Comparison of ENCODE assay signal across 8 mouse cellular contexts in genomic region chr17:5429090-5429771, GRCm38 (mm10). TPM values are rescaled to one million over a fixed set of nuclear protein-coding genes. Genes with fewer than 3 reads are reported as not detected.
DNase-seq lines count a peak whose midpoint lies in the region; ATAC-seq and TF ChIP-seq lines count a peak whose summit lies in the region.

No protein-coding gene starts in this region.

- H3K4me2 ChIP-seq in embryonic facial prominence, embryonic 13.5 days = no peak overlapping the region
- H3K4me2 ChIP-seq in limb, embryonic 12.5 days = no peak overlapping the region
- H3K4me2 ChIP-seq in midbrain, postnatal 0 days (ENCODE audit: low read depth, low read length, poor library complexity, severe bottlenecking) = no peak overlapping the region

- ATAC-seq in embryonic facial prominence, embryonic 13.5 days (ENCODE audit: insufficient number of reproducible peaks, insufficient read depth, low FRiP score, low TSS enrichment, low read depth) = peak; percentile 43; the same call in 1 of the 2 replicates
- peak; percentile 49 for ATAC-seq in limb, embryonic 12.5 days (ENCODE audit: insufficient number of reproducible peaks, insufficient read depth, low FRiP score, low TSS enrichment, low read depth)
- peak; percentile 74 for ATAC-seq in midbrain, postnatal 0 days (ENCODE audit: low FRiP score)

- H3K9ac ChIP-seq in embryonic facial prominence, embryonic 13.5 days = no peak overlapping the region
- H3K9ac ChIP-seq in heart, adult 2 months (ENCODE audit: low read depth, low read length) = no peak overlapping the region
- no peak overlapping the region for H3K9ac ChIP-seq in limb, embryonic 12.5 days (replicated peaks)
- H3K9ac ChIP-seq in midbrain, postnatal 0 days (replicated peaks; ENCODE audit: low read length, poor library complexity, severe bottlenecking) = no peak overlapping the region

- peak; percentile 96 for DNase-seq in 416B (ENCODE audit: low read depth)
- DNase-seq in adrenal gland, postnatal 36 days = peak; percentile 88 to 92
- DNase-seq in heart, adult 2 months = peak; percentile 86 to 87
- peak; percentile 87 to 95 for DNase-seq in kidney, adult 8-10 months
- peak; percentile 97 for DNase-seq in midbrain, postnatal 0 days (ENCODE audit: low spot score)
- peak; percentile 84 to 91 for DNase-seq in spleen, postnatal 36 days (ENCODE audit: low spot score in 2 of 2)

- peak; percentile 79; the same call in 1 of the 2 replicates for TF ChIP-seq EP300 in heart, adult 2 months (IDR thresholded peaks at IDR 0.05; ENCODE audit: insufficient read depth, low read depth, low read length)

- H3K27ac ChIP-seq in embryonic facial prominence, embryonic 13.5 days = peak overlapping the region; percentile 24
- H3K27ac ChIP-seq in heart, adult 2 months = no peak overlapping the region
- H3K27ac ChIP-seq in limb, embryonic 12.5 days = no peak overlapping the region
- no peak overlapping the region for H3K27ac ChIP-seq in midbrain, postnatal 0 days (ENCODE audit: low read depth, low read length)

- TF ChIP-seq CTCF in heart, adult 2 months (IDR thresholded peaks at IDR 0.05) = no peak
- TF ChIP-seq CTCF in midbrain, postnatal 0 days (IDR thresholded peaks at IDR 0.05) = peak; percentile 100

- no peaks in the 10 kb centered on the region for H3K4me1 ChIP-seq in embryonic facial prominence, embryonic 13.5 days
- H3K4me1 ChIP-seq in heart, adult 2 months (ENCODE audit: control insufficient read depth, insufficient read depth, low read length) = no peaks in the 10 kb centered on the region; the same call in none of the 2 replicates
- H3K4me1 ChIP-seq in limb, embryonic 12.5 days (replicated peaks) = no peaks in the 10 kb centered on the region
- no peaks in the 10 kb centered on the region for H3K4me1 ChIP-seq in midbrain, postnatal 0 days (ENCODE audit: insufficient read depth, low read length)

- H3K36me3 ChIP-seq in embryonic facial prominence, embryonic 13.5 days = peaks cover 46% of the 10 kb centered on the region
- H3K36me3 ChIP-seq in heart, adult 2 months (ENCODE audit: control insufficient read depth, insufficient read depth, low read length) = peaks cover 2% of the 10 kb centered on the region; the same call in 1 of the 2 replicates
- peaks cover 44% of the 10 kb centered on the region for H3K36me3 ChIP-seq in limb, embryonic 12.5 days
- peaks cover 14% of the 10 kb centered on the region for H3K36me3 ChIP-seq in midbrain, postnatal 0 days (ENCODE audit: insufficient read depth, low read length)

- no peaks in the 10 kb centered on the region for H3K9me3 ChIP-seq in embryonic facial prominence, embryonic 13.5 days
- H3K9me3 ChIP-seq in limb, embryonic 12.5 days = no peaks in the 10 kb centered on the region
- no peaks in the 10 kb centered on the region for H3K9me3 ChIP-seq in midbrain, postnatal 0 days (ENCODE audit: low read length)

- H3K27me3 ChIP-seq in embryonic facial prominence, embryonic 13.5 days = no peaks in the 10 kb centered on the region
- H3K27me3 ChIP-seq in heart, adult 2 months (ENCODE audit: control insufficient read depth, insufficient read depth, low read length) = no peaks in the 10 kb centered on the region
- H3K27me3 ChIP-seq in limb, embryonic 12.5 days = no peaks in the 10 kb centered on the region
- H3K27me3 ChIP-seq in midbrain, postnatal 0 days (ENCODE audit: insufficient read depth, low read length) = no peaks in the 10 kb centered on the region

- TF ChIP-seq POLR2A in heart, adult 2 months (IDR thresholded peaks at IDR 0.05; ENCODE audit: insufficient read depth, low read depth, low read length) = 0 out of 2 replicates have a peak, but pooled peaks have one; percentile 11

- intact Hi-C loops in heart, adult 2 months (cut with DNase I) = no loop called here

- WGBS in embryonic facial prominence, embryonic 13.5 days = 58% methylated on average over 10 of the region's 10 CpGs
- WGBS in heart, adult 2 months = 57% methylated on average over 10 of the region's 10 CpGs
- WGBS in limb, embryonic 12.5 days = 60% methylated on average over 10 of the region's 10 CpGs
- WGBS in midbrain, postnatal 0 days = 56% methylated on average over 10 of the region's 10 CpGs

- no peak overlapping the region for H3K4me3 ChIP-seq in embryonic facial prominence, embryonic 13.5 days
- H3K4me3 ChIP-seq in heart, adult 2 months = no peak overlapping the region
- H3K4me3 ChIP-seq in limb, embryonic 12.5 days (replicated peaks) = no peak overlapping the region
- no peak overlapping the region for H3K4me3 ChIP-seq in midbrain, postnatal 0 days (ENCODE audit: low read depth, low read length)

- H3K79me2 ChIP-seq in heart, adult 2 months (replicated peaks; ENCODE audit: control insufficient read depth, insufficient read depth, low read length) = 0 out of 2 replicates have a peak, but pooled peaks cover 1% of the 10 kb centered on the region

RNA-seq across cellular contexts. Expression of gene Ldhal6b, which starts 10.7 kb away (rescaled TPM):
- under 1 TPM; 0.82 to 0.89 TPM for total RNA-seq in adrenal gland, postnatal 36 days (2021)
- polyA plus RNA-seq in embryonic facial prominence, embryonic 13.5 days (2015; fragmentation: Nextera tagmentation; extraction: Ambion mirVana) = not detected in 2 replicates
- total RNA-seq in heart, adult 2 months (2021) = under 1 TPM; 0.21 to 0.36 TPM
- polyA plus RNA-seq in heart, adult 2 months (2012; rRNA removed) = 0.26 and 0.49 TPM in 2 replicates
- not detected in 2 replicates for polyA plus RNA-seq in limb, embryonic 12.5 days (2016; fragmentation: Nextera tagmentation; extraction: Ambion mirVana)
- 0.19 and 0.55 TPM in 2 replicates for total RNA-seq in midbrain, postnatal 0 days (2014; rRNA removed)
- polyA plus RNA-seq in midbrain, postnatal 0 days (2015; fragmentation: Nextera tagmentation; extraction: Ambion mirVana) = 0.10 and 0.15 TPM in 2 replicates

RNA-seq across cellular contexts. Expression of gene Tmem242, which starts 10.8 kb away (rescaled TPM):
- 100 to 1,000 TPM; 116 to 122 TPM for total RNA-seq in adrenal gland, postnatal 36 days (2021)
- 120 and 144 TPM in 2 replicates for polyA plus RNA-seq in embryonic facial prominence, embryonic 13.5 days (2015; fragmentation: Nextera tagmentation; extraction: Ambion mirVana)
- total RNA-seq in heart, adult 2 months (2021) = 100 to 1,000 TPM; 146 to 155 TPM
- 17.6 and 32.1 TPM in 2 replicates for polyA plus RNA-seq in heart, adult 2 months (2012; rRNA removed)
- polyA plus RNA-seq in limb, embryonic 12.5 days (2016; fragmentation: Nextera tagmentation; extraction: Ambion mirVana) = 127 and 153 TPM in 2 replicates
- total RNA-seq in midbrain, postnatal 0 days (2014; rRNA removed) = 61.4 and 75.8 TPM in 2 replicates
- 123 and 129 TPM in 2 replicates for polyA plus RNA-seq in midbrain, postnatal 0 days (2015; fragmentation: Nextera tagmentation; extraction: Ambion mirVana)
